Mouse (Mus musculus) kidney, postnatal 0 days (tissue): Measurements from ENCODE around the gene Enpp1. TPM values are rescaled to one million over a fixed set of nuclear protein-coding genes. Genes with fewer than 3 reads are reported as not detected.
A peak's percentile ranks its signal among the peaks of the same experiment; 100 is the strongest.

Experiments used
- ATAC-seq: fragments of 200-750 bp; cut with Nextera tagmentation; replicated peaks from 2 replicates; pipeline ENCODE4 v1.8.0; 2017; ENCODE audit warnings: low read depth, moderate number of reproducible peaks, moderate TSS enrichment, moderate library complexity; ENCODE audit not compliant: low FRiP score
- DNase-seq: peaks from one replicate; pipeline ENCODE4 v3.0.0-alpha.2; 2016; ENCODE audit warnings: low spot score
- H3K27ac ChIP-seq: fragments of 300-500 bp; sonication (generic); 2 replicates; pipeline ENCODE4 v1.5.1; 2014; ENCODE audit warnings: mild to moderate bottlenecking
- H3K27me3 ChIP-seq: fragments of 300-500 bp; sonication (generic); 2 replicates; pipeline ENCODE4 v1.6.1; 2014; ENCODE audit warnings: low read length, mixed read lengths; ENCODE audit not compliant: insufficient read depth
- H3K36me3 ChIP-seq: fragments of 300-500 bp; sonication (generic); 2 replicates; pipeline ENCODE4 v1.6.1; 2014; ENCODE audit warnings: low read length, mixed read lengths; ENCODE audit not compliant: insufficient read depth
- H3K4me1 ChIP-seq: fragments of 300-500 bp; sonication (generic); replicated peaks from 2 replicates; pipeline ENCODE4 v1.6.1; 2014; ENCODE audit warnings: antibody characterized with exemption, low read length, mixed read lengths; ENCODE audit not compliant: insufficient read depth
- H3K4me2 ChIP-seq: fragments of 300-500 bp; sonication (generic); 2 replicates; pipeline ENCODE4 v1.6.1; 2014; ENCODE audit warnings: mild to moderate bottlenecking, low read length, moderate library complexity, mixed read lengths
- H3K4me3 ChIP-seq: fragments of 300-500 bp; sonication (generic); replicated peaks from 2 replicates; pipeline ENCODE4 v1.5.1; 2014; ENCODE audit warnings: low read depth, low read length
- H3K9ac ChIP-seq: fragments of 300-500 bp; sonication (generic); 2 replicates; pipeline ENCODE4 v1.6.1; 2014; ENCODE audit warnings: low read depth, low read length
- H3K9me3 ChIP-seq: fragments of 300-500 bp; sonication (generic); replicated peaks from 2 replicates; pipeline ENCODE4 v1.6.1; 2016; ENCODE audit warnings: low read length, inconsistent platforms, mixed read lengths
- CTCF ChIP-seq: IDR thresholded peaks from 2 replicates; pipeline ENCODE4 v1.5.1; 2016; ENCODE audit warnings: antibody characterized with exemption, low read depth, mild to moderate bottlenecking, moderate library complexity
- WGBS: fragments of 180-500 bp; shearing (Covaris S2); extraction: QIAGEN DNeasy Blood & Tissue Kit; methylation state at CpG from one replicate; pipeline ENCODE4 v1.1.7; 2014; 5-methylcytosine and 5-hydroxymethylcytosine counted together
- polyA plus RNA-seq: library from polyadenylated mRNA; unstranded; fragments of >200 nt; fragmentation: Nextera tagmentation; extraction: Ambion mirVana; gene quantifications from 2 replicates; pipeline ENCODE4 v1.2.1, GENCODE M21; 2015

Gene Enpp1
- polyA plus RNA-seq, 1 experiment from 2014 or later: 7.7 TPM

DNA sequence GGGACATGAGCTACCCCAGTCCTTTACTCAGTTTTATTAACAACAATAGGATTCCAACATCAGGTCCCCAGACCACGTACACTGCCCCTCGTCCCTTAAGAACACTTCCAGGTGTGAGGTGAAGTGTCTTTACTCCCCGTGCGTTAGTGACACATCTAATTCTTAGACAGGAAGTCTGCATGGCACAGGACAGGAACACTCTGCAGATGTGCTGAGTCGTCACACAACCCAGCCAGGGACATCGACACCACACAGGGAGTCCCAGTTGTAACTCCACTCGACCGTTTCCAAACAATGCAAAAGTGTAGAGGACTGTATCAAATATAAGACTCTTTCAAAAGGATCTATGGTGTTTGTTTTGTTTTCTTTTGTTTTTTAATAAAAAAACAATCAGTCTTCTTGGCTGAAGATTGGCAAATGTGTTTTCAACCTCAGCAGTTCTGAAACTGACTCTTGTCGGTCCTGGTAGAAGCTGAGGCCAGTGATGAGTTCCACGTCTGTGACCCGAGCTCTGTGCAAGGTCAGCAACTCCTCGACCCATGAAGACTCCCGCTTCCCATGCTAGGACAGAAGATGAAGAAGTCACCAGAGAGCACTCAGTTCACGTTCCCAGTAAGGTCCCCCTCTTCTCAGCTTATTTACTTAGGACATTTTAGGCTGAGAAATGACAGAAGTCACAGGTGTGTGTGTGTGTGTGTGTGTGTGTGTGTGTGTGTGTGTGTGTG, 70.4 kb downstream of the Enpp1 start:
- no peak for ATAC-seq
- WGBS: 34% methylated on average over 14 of the region's 14 CpGs
- no peak for TF ChIP-seq CTCF

DNA sequence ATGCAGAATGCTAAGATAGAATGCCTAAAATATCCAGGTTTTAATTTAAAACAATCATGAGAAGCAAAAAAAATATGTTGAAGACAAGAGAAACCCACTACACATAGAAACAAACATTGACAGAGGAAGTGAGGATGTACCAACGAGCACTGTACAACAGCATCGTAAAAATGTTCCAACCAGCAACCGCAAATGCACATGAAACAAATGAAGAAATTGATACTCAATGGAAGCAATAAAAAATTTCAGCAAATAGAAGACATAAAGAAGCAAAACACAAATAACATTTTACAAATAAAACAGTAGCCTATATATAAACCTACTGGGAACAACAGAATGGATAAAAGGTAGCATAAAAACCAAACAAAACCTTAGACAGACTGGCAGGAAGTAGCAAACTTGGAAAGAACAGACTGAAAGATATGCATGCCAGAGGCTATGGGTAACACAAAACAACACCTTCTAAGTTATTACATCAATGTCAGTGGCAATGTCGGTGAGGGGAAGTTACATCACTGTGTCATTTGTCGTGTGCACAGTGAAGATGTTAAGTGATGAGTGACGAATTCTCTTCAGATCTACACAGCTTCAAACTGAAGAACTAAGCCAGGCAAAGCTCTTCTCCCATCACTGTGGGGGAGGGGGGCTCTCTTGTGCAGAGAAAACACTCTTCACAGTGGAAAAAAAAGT, 71.6 kb downstream of the Enpp1 start:
- Histone ChIP-seq H3K4me1 (peaks cover 13% of the 10 kb centered on the region), H3K9ac (no peak overlapping the region), H3K4me2 (no peak overlapping the region), H3K36me3 (no peaks in the 10 kb centered on the region), H3K27ac (no peak overlapping the region), H3K27me3 (no peaks in the 10 kb centered on the region), H3K9me3 (no peaks in the 10 kb centered on the region), H3K4me3 (no peak overlapping the region)
- DNase-seq (no peak), ATAC-seq (no peak)
- WGBS: 70% methylated on average over 6 of the region's 6 CpGs
- no peak for TF ChIP-seq CTCF

More for the DNA sequence above, 70.4 kb downstream of the Enpp1 start:
- Histone ChIP-seq H3K4me3 (no peak overlapping the region), H3K4me1 (peaks cover 13% of the 10 kb centered on the region), H3K27me3 (no peaks in the 10 kb centered on the region), H3K9me3 (no peaks in the 10 kb centered on the region), H3K27ac (no peak overlapping the region), H3K36me3 (no peaks in the 10 kb centered on the region), H3K9ac (no peak overlapping the region), H3K4me2 (no peak overlapping the region)
- peak; percentile 26 for DNase-seq

GRCm38 (mm10) chr10:24639596-24639995, 72.4 kb downstream of the Enpp1 start:
- Histone ChIP-seq H3K27me3 (no peaks in the 10 kb centered on the region), H3K4me3 (no peak overlapping the region), H3K4me1 (peaks cover 14% of the 10 kb centered on the region), H3K9me3 (no peaks in the 10 kb centered on the region), H3K9ac (no peak overlapping the region), H3K4me2 (no peak overlapping the region; the same call in 1 of the 2 replicates), H3K36me3 (no peaks in the 10 kb centered on the region), H3K27ac (no peak overlapping the region)
- no peak for TF ChIP-seq CTCF
- WGBS: 53% methylated on average over 7 of the region's 7 CpGs
- peak; percentile 35 for DNase-seq
- peak; percentile 12; the same call in 1 of the 2 replicates for ATAC-seq

- no peak overlapping the region for H3K4me3 ChIP-seq
- H3K27me3 ChIP-seq: no peaks in the 10 kb centered on the region
- no peaks in the 10 kb centered on the region for H3K9me3 ChIP-seq
- TF ChIP-seq CTCF: no peak
- H3K4me1 ChIP-seq: peaks cover 17% of the 10 kb centered on the region
- H3K36me3 ChIP-seq: no peaks in the 10 kb centered on the region
- H3K27ac ChIP-seq: 0 out of 2 replicates have a peak overlapping the region, but pooled peaks have one; percentile 2
- H3K4me2 ChIP-seq: 0 out of 2 replicates have a peak overlapping the region, but pooled peaks have one; percentile 4
- no peak overlapping the region for H3K9ac ChIP-seq
- ATAC-seq (no peak), DNase-seq (peak; percentile 38)
- WGBS: 31% methylated on average over 10 of the region's 10 CpGs
Measured at GRCm38 (mm10) chr10:24638306-24639070, 73.5 kb downstream of the Enpp1 start.

DNA sequence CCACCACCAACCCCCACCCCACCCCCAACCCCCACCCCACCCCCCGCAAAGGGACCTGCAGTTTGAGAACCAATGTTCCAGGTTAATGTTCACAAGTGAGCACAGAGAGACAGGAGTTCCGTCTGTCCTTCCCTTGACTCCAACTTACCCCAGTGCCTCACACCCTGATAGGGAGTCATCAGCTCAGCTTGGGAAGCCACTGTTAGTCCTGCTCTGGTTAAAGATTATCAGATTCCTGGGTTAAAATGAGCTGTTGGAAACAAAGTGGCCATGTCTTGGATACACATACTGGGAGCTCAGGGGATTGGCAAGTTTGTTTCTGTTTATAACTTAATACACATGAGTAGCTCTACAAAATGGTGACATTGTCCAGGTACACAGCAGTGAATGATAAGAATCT, 75.0 kb downstream of the Enpp1 start:
- TF ChIP-seq CTCF: no peak
- 72% methylated on average over 2 of the region's 2 CpGs for WGBS
- Histone ChIP-seq H3K4me1 (peaks cover 17% of the 10 kb centered on the region), H3K4me3 (no peak overlapping the region), H3K36me3 (no peaks in the 10 kb centered on the region), H3K27ac (0 out of 2 replicates have a peak overlapping the region, but pooled peaks have one; percentile 8), H3K9me3 (no peaks in the 10 kb centered on the region), H3K27me3 (no peaks in the 10 kb centered on the region), H3K4me2 (no peak overlapping the region), H3K9ac (no peak overlapping the region)
- DNase-seq: peak; percentile 21
- 0 out of 2 replicates have a peak, but pooled peaks have one; percentile 40 for ATAC-seq

GRCm38 (mm10) chr10:24635884-24636283, 76.1 kb downstream of the Enpp1 start:
- Histone ChIP-seq H3K9me3 (no peaks in the 10 kb centered on the region), H3K36me3 (no peaks in the 10 kb centered on the region), H3K27me3 (no peaks in the 10 kb centered on the region), H3K4me1 (peaks cover 17% of the 10 kb centered on the region), H3K4me3 (no peak overlapping the region), H3K9ac (no peak overlapping the region), H3K4me2 (no peak overlapping the region), H3K27ac (no peak overlapping the region)
- 87% methylated on average over 10 of the region's 10 CpGs for WGBS
- TF ChIP-seq CTCF: no peak
- ATAC-seq (no peak), DNase-seq (no peak)
